Mouse (Mus musculus) inflammation-experienced regulatory T-cells, adult 6 months (primary cell): ENCODE data around the gene Fbxl17. TPM values are rescaled to one million over a fixed set of nuclear protein-coding genes. Genes with fewer than 3 reads are reported as not detected.

ENCODE experiments used
- ATAC-seq: one replicate; pipeline ENCODE4 v1.8.0; 2017
- polyA plus RNA-seq, 3 experiments: library from polyadenylated mRNA; unstranded; fragments of 100-300 nt; shearing (Covaris generic); gene quantifications; one replicate each; pipeline ENCODE4 v1.2.1; 2017

Gene Fbxl17
- polyA plus RNA-seq, 3 experiments from 2014 or later = 6.2 to 10.4 (median 6.8) TPM

GRCm38 (mm10) chr17:63033141-63033540, 466.7 kb downstream of the Fbxl17 start:
- no peak for ATAC-seq

DNA sequence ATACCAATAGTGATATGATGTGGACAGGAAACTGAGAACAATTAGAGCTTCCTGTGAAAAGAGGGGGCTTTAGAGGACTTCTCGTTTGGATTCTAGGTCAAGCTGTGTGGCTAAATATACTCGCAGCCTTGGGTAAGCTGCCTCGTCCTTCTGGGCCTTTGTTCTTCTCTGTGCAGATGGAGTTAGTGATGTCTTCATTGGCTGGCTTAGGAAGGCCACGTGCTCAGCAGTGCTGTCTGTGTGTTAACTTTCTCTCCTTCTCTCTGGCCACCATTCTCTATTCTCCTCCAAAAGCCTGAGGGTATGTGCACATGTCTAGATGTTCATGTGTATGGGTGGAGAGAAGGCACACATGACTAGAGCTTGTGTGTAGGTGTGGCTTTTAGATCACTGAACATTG, 470.7 kb downstream of the Fbxl17 start:
- no peak for ATAC-seq

- no peak for ATAC-seq
Observed at GRCm38 (mm10) chr17:63025238-63025637, 474.6 kb downstream of the Fbxl17 start.

DNA sequence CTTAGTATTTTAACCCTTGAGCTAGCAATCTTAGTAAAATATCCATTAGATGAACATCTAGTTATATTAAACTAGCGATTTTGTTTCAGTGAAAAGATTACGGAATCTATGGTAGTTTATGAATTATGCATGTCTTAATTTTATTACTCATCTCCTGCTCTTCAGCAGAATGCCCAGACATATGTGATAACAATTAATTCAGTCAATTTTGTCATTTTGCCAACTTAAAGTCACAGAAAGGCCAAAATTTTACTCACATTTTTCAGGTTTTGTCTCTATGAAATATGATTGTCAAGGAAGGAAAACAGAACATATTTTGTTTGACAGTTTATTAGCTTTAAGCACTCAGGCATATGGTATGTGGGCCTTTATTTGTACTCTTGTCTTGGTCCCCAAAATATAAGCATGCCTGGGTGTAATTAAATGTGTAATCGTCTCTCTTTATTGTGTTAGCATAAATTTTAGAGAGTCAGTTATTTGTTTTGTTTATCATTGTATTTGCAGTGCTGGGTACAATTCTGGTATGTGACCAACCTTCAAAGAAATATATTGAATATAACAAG, 482.1 kb downstream of the Fbxl17 start:
- ATAC-seq = no peak

DNA sequence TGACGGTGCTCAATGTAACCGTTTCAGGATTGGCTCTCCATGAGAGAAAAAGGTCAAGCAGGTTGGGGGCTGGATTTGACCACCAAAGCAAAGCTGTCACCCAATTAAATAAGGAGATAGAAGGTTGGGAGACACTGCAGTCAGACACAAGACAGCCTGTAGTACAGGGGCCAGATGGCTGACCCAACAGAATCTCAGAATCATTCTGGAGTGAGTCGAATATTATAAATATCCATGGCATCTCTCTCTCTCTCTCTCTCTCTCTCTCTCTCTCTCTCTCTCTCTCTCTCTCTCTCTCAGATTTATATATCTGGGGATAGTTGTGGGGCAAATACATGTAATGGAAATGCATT, 487.3 kb downstream of the Fbxl17 start:
- no peak for ATAC-seq

DNA sequence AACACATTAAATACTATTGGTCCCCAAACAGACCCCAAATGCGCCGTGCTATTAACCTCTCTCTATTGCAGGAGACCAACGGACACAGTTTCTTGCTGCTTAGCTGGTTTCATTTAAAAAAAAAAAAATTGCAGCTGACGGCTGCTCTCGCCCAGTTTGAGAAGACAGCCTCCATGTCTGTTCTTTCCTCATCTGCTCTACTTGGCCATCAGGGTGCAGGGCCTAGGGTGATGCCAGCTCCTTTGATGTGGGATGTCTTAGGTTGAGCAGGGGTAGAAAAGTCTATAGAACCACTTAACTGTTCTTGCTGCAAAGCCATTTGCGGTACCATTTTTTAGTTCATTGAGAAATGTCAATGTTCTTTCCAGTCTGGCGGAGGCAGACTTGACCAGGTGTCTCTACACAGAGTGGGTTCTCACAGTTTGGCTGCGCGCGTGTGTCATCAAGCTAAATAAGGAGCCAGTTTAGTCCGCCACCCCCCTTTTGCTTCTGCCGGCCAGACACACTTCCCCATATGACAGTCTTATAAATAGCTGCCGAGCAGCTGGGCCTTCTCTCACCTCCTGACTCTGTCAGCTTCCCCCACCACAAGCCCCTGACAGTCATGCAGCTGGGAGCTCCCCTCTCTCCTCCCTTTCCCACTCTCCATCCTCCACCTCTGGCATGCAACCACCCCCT, 487.8 kb downstream of the Fbxl17 start:
- ATAC-seq = no peak

DNA sequence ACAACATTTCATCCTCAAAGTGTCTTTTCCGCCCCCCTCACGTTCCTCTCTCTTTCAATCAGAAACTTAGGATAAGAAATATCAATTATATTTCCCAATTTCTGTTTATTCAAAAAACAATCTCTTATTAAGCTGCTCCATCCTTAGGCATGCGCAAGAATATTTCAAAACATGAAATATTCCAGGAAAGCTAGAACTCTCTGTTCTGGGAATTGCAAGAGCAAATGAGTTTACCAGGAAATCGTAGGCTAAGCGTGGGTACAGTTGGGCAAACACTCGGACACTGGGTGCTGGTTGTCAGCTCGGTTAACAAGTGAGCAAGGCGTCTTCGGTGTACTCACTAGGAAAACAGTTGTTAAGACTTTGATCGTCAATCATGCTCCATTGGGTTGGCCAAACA, 489.0 kb downstream of the Fbxl17 start:
- ATAC-seq = no peak

DNA sequence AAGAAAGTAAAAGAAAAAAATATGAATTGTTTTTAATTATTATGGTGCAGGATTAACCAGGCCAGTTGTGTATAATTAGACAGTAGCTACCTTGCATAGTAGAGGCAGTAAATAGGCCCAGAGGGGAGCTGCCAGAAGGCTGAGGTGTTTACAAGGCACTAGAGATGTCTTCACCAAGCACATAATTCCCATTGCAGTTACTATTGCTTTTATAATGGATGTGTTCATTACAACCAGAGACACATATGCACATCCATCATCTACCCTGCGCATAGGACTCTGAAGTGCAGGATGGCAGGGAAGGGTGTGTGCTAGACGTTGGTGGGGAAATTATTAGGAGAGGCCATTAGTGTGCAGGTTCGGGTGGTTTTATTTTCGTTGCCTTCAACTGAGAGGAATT, 491.0 kb downstream of the Fbxl17 start:
- ATAC-seq = no peak

GRCm38 (mm10) chr17:63008277-63008676, 491.5 kb downstream of the Fbxl17 start:
- ATAC-seq = no peak

GRCm38 (mm10) chr17:63007876-63008275, 491.9 kb downstream of the Fbxl17 start:
- ATAC-seq = no peak
